Mouse (Mus musculus) frontal cortex, postnatal 25 days (tissue): ENCODE measurements around the gene Erbb2.
"Not testable (repeated sequence)": the region's sequence is repeated elsewhere in the genome, so short reads cannot be mapped to it uniquely, and the experiment has no call there.

Experiments
- DNase-seq, 2 experiments: peaks; one replicate each; pipeline ENCODE4 v3.0.0; 2022; ENCODE audit warnings: low spot score in 2 of 2

Erbb2 gene

GRCm38 (mm10) chr11:98412273-98412796 lies at the start of gene Erbb2:
TSS of gene Erbb2 (plus strand) at chr11:98412470.
- DNase-seq, result no peak

DNA sequence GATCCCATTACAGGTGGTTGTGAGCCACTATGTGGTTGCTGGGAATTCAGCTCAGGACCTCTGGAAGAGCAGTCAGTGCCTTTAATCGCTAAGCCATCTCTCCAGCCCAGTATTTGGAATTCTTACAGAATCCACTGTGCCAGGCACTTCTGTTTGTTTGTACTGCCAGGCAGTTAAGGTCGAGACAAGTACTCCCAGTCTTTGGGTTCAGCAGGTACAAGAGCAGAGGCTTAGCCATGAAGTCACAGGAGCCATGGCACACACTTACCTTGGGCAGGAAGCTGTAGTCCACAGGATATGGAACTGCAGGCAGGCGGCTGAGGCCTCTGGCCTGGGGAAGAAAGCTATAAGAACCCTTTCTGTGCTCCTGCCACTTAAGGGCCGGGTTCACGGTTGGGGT lies 48.5 kb upstream of the Erbb2 start:
- DNase-seq, result no peak

- no peak for DNase-seq
These were observed 47.9 kb upstream of the Erbb2 start for GRCm38 (mm10) chr11:98364410-98364809.

GRCm38 (mm10) chr11:98366290-98366689 lies 46.0 kb upstream of the Erbb2 start:
- DNase-seq, result no peak

GRCm38 (mm10) chr11:98367171-98367862 lies 45.0 kb upstream of the Erbb2 start:
- DNase-seq, result no peak

DNA sequence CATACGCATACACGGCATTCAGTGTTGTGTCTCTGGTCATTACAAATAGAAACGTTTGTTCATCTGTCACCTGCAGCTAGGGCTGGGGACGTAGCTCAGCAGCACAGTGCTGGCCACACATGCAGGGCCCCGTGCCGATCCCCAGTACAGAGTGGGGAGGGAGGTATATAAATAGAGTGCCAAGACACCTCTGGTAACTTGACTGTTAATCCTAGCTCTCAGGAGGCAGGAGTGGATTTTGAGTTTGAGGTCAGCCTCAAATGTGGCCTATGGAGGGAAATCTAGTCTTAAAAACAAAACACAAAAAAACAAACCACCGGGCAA lies 44.4 kb upstream of the Erbb2 start:
- DNase-seq, result no peak

GRCm38 (mm10) chr11:98369337-98369736 lies 42.9 kb upstream of the Erbb2 start:
- DNase-seq, result no peak

DNA sequence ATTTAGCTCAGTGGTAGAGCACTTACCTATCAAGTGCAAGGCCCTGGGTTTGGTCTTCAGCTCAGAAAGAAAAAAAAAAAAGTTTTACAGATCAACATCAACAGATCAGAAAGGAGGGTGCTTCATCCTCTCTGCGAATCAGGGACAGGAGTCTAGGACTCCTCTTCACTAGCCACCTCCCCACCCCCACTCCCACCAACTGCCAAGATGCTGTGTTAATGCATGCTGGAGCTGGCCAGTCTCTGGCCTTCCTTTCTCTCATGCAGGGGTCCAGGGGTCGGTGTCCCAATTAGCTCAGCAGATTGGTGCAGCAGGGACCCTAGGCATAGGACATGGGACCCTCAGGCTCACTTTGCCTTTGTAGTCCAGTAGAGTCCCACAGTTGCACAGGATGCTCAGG lies 41.7 kb upstream of the Erbb2 start:
- DNase-seq, result no peak

DNA sequence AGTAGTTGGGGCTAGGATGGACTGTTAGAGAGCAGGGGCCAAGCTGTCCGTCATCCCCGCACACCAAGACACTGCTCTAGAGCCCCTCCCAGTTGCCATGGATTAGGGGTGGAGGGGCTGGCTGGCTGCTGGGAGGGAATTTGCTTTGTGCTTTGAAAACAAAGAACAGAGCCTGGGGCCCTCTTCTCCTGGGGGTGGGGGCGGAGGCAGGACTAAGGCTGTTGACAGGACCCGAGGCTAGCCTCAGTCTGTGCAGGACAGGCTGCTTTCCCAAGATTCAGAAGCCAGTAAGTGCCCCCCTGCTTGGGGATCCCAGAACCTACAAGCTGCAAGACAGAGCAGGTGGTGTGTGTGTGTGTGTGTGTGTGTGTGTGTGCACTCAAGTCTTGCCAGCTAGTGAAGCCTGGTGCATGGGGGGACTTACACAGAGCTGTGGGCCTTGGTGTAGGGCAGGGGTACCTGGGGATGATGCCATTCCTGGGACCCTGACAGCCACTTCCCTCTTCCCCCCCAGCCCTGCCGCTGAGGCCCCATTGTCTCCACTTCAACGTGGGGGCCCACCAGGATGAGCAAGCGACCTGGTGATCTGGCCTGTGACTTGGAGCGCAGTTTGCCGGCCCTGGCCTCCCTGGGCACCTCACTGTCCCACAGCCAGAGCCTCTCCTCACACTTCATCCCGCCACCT lies 40.6 kb upstream of the Erbb2 start:
- DNase-seq, result no peak

DNA sequence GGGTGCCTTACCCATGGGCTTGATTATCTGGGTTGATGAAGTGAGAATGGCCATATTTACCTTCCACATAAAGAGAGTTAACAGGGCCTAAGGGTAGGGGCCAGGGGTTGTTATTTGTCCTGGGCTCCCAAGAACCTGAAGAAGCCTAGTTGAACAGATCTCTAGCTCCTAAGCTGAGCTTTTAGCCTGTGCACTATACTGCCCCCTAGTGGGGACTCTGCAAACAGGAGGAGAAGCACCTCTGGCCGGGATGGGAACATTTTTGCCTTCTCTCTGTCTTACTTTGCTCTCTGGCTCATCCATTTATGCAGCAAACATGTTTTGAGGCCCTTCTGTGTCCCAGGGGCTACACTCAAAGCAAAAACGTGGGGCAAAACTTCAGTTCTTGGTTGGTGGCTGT lies 39.9 kb upstream of the Erbb2 start:
- DNase-seq, result peak in 1 of 2 experiments; percentile 62

GRCm38 (mm10) chr11:98373244-98373643 lies 39.0 kb upstream of the Erbb2 start:
- DNase-seq, result no peak

- DNase-seq, result no peak
These were observed 38.0 kb upstream of the Erbb2 start for GRCm38 (mm10) chr11:98374266-98374665.

- no peak for DNase-seq
These were observed 35.5 kb upstream of the Erbb2 start for GRCm38 (mm10) chr11:98376756-98377155.

- DNase-seq, result no peak
These were observed 34.5 kb upstream of the Erbb2 start for GRCm38 (mm10) chr11:98377787-98378186.

DNA sequence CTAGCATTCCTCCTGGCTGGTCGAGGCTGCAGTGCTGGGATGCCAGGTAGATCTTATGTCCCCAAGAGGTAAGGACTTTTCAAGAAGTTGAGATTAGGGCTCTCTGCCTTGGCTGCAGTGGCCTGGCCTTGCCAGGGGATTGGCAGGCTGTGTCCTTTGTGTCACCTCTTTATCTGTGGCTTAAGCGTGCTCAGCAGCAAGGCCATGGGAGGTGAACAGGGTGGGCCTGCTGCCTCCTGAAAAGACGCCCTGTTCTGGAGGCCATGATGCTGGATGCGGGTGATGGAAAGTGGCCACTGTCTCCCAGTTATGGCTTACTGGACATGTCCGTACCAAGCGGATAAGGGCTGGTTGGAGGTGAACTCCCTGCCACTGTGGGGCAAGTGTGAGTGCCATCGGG lies 32.9 kb upstream of the Erbb2 start:
- no peak for DNase-seq

DNA sequence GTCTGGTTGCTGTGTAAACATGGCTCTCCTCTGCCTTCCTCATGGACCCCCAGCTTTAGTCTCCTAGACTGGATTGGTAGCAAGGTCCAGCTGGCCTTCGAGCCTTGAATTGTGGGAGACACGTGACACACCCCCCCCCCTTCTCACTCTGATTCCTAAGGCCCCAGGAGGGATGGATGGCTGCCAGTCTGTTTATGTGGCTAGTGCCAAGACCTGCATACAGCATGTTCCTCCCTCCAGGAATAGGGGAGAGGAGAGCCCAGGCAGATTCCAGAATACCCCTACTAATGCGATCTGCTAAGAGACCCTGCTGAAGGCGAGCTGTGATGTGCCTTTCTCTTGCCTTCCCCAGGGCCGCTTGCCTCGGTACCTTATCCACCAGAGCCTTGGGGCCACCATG lies 32.2 kb upstream of the Erbb2 start:
- DNase-seq, result no peak

DNA sequence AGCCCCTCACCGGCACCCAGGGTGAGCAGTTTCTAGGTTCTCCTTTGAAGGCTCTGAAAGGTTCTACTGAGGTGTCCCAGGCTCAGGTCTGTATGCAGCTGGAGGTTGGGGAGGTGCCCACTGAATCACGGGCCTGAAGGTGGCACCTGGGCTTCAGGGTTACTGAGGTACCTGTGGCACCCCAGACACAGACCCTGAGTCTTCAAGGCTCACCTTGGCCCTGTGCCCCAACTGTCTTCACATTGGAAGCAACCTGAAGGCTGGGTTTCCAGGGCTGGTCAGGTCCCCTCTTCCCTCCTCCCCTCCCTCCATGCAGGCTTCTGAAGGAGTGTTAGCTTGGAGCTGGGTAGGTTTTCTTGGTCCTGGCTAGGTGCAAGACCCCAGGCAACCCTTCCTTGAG lies 30.6 kb upstream of the Erbb2 start:
- DNase-seq, result no peak

GRCm38 (mm10) chr11:98382405-98382804 lies 29.9 kb upstream of the Erbb2 start:
- not testable (repeated sequence) for DNase-seq

DNA sequence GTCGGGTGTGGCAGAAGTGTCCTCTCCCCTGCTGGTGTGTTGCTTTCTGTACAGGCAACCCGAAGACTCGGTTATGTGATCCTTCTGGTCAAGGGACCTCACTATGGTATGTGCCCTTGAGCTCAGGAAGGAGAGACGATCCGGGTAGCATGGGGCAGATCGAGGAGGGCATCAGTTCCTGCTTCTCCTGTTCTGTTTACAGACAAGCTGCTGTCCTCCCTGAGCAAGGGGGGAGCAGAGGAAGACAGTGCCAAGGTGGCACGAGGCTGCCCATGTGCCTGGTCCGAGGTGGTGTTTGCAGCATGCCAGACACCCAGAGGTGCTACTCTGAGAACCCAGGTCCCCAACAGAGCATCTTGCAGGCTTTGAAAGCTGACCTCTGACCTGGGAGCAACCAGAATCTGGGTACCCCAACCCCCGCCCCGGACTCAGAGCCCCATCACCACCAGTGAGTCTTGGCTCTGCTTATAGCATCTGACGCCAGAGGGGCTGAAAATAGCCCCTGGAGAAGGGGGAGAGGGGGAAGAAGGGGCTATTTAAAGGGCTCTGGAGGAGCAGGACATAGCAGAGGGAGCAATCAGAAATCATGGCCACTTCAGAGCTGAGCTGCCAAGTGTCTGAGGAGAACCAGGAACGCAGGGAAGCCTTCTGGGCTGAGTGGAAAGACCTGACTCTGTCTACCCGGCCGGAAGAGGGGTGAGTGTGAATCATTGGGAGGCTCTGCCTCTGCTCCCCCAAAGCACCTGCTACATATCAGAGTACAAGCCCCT lies 28.8 kb upstream of the Erbb2 start, which contains the start of gene Tcap:
Tcap (plus strand) TSS at position 551 of the 770 bp plus-strand sequence.
- DNase-seq, result no peak

- no peak for DNase-seq
These were observed 28.1 kb upstream of the Erbb2 start for GRCm38 (mm10) chr11:98384216-98384615.

DNA sequence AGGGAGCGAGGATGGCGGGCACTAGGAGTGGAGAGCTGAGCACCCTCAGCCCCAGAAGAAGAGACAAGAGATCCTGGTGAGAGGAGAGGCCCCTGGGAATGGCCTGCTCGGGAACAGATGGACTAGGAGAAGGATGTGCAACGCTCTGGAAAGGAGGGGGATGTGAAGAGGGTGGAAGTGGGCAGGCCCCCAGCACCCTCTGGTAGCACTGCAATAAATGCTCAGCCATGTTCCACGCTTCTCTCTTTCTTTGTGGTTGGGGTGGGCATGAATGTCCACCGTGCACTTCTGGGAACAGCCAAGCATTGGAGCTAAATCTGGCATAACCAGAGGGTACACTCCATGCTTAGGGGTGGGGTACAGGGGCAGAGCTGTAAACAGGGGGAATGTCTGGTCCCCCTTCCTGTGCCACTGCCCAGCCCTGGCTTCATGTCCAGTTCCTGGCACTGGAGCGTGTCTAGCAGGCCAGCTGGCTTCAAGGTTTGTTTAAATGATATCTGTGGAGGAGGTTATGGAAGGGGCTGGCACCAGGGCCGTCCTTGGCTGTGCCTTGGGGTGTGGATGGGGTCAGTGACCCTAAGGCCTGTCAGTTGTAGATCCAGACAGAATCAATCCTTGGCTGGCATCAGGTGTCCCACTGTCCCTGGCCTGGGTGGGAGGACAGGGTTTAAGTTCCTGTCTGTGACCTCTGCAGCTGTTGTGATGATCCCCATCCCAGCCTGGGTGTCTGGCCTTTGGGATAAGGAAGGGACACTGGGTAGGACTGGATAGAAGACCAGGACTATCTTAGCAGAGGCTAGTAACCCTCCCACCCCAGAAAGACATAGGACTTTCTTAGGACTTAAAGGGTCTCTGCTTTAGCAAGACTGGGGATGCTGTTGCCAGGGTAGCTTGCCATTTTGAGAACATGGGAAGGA lies 27.3 kb upstream of the Erbb2 start:
- DNase-seq, result no peak
